Mouse (Mus musculus): ENCODE measurements around the gene Use1. TPM values are rescaled to one million over a fixed set of nuclear protein-coding genes. Genes with fewer than 3 reads are reported as not detected.

Use1 gene
- polyA plus RNA-seq, 1 experiment: 180 TPM

- Histone ChIP-seq H3K36me3 (ENCODE audit: control insufficient read depth, insufficient read depth) (no peaks in the 10 kb centered on the region), H3K4me3 (peak within 1 kb of the TSS; percentile 81), H3K27me3 (ENCODE audit: control insufficient read depth, insufficient read depth, insufficient read length) (no peaks in the 10 kb centered on the region), H3K79me2 (ENCODE audit: control insufficient read depth, insufficient read depth) (peaks cover 16% of the 10 kb centered on the region), H3ac (ENCODE audit: control insufficient read depth, insufficient read length) (peak within 1 kb of the TSS; percentile 73), H3K4me2 (ENCODE audit: low read depth) (peak within 1 kb of the TSS; percentile 83)
- no peak for TF ChIP-seq E2F4 (IDR thresholded peaks at IDR 0.05; ENCODE audit: insufficient read depth)
Observed at GRCm38 (mm10) chr8:71395629-71396028, 29.0 kb downstream of the Use1 start, which contains the start of gene Ushbp1. Gene Ushbp1 (minus strand): TSS chr8:71395802.

DNA sequence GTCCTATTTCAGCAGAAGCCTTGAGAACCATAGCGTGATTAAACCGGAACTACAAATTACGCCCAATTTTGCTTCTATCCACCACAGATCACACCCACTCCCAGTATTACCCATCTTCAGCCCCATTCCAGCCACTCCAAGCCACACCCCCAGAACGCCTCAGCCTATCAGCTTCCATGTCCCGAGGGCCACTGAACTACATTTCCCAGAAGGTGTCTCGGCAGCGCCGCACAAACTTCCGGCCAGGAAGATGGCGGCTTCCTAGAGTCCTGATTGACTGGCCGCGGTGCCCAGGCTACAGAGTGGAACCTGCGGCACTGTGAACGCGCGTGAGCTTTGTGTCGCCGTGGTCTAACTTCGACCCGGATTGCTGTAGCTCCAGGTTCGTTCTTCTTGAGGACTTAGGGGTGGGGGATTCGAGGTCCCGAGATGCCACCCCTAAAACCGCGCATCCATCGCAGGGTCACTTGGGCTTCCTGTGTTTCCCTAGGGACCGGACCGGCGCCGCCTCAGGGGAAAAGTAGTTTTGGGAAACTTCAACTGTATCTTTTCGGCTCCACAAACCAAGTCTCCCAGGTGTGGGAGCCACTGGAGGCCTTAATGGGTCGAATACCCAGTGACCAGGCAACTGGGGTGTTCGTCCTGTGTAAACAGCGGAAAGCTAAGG lies 30.1 kb downstream of the Use1 start, which contains the start of gene Babam1:
Gene Babam1, plus strand, starts transcription at position 223 of the 667 bp plus-strand sequence.
- Histone ChIP-seq H3K27me3 (ENCODE audit: control insufficient read depth, insufficient read depth, insufficient read length) (no peaks in the 10 kb centered on the region), H3ac (ENCODE audit: control insufficient read depth, insufficient read length) (peak within 1 kb of the TSS; percentile 73), H3K4me2 (ENCODE audit: low read depth) (peak within 1 kb of the TSS; percentile 98), H3K79me2 (ENCODE audit: control insufficient read depth, insufficient read depth) (peaks cover 16% of the 10 kb centered on the region), H3K4me3 (peak within 1 kb of the TSS; percentile 81), H3K36me3 (ENCODE audit: control insufficient read depth, insufficient read depth) (no peaks in the 10 kb centered on the region)
- TF ChIP-seq E2F4 (IDR thresholded peaks at IDR 0.05; ENCODE audit: insufficient read depth) (no peak), TCF3 (IDR thresholded peaks at IDR 0.05; ENCODE audit: insufficient read length, low read depth) (no peak), REST (IDR thresholded peaks at IDR 0.05; ENCODE audit: insufficient read depth, insufficient read length) (no peak), MYOG (IDR thresholded peaks at IDR 0.05; ENCODE audit: control insufficient read depth in 1 of 3, insufficient read depth in 1 of 3, insufficient read length in 2 of 3, low read depth in 2 of 3) (no peak), MAX (IDR thresholded peaks at IDR 0.05; ENCODE audit: low read depth) (no peak), SRF (IDR thresholded peaks at IDR 0.05; ENCODE audit: control insufficient read depth, insufficient read length, low read depth) (no peak), TCF12 (IDR thresholded peaks at IDR 0.05; ENCODE audit: insufficient read depth, poor library complexity, severe bottlenecking) (no peak), CEBPB (IDR thresholded peaks at IDR 0.05; ENCODE audit: insufficient read depth, poor library complexity, severe bottlenecking) (no peak), POLR2AphosphoS2 (IDR thresholded peaks at IDR 0.05; ENCODE audit: insufficient read length, low read depth) (peak; percentile 57), USF1 (IDR thresholded peaks at IDR 0.05; ENCODE audit: low read depth) (no peak), MYOD1 (IDR thresholded peaks at IDR 0.05; ENCODE audit: control insufficient read depth in 1 of 3, insufficient read length in 2 of 3, low read depth in 2 of 3) (no peak), POLR2A (IDR thresholded peaks at IDR 0.05; ENCODE audit: insufficient read length, low read depth) (peak; percentile 73)

GRCm38 (mm10) chr8:71397701-71398100 lies 31.1 kb downstream of the Use1 start:
- no peaks in the 10 kb centered on the region for H3K36me3 ChIP-seq (ENCODE audit: control insufficient read depth, insufficient read depth)
- no peak for TF ChIP-seq TCF3 (IDR thresholded peaks at IDR 0.05; ENCODE audit: insufficient read length, low read depth)
- no peak for TF ChIP-seq MYOG (IDR thresholded peaks at IDR 0.05; ENCODE audit: control insufficient read depth in 1 of 3, insufficient read depth in 1 of 3, insufficient read length in 2 of 3, low read depth in 2 of 3)
- no peak for TF ChIP-seq USF1 (IDR thresholded peaks at IDR 0.05; ENCODE audit: low read depth)
- TF ChIP-seq MYOD1 (IDR thresholded peaks at IDR 0.05; ENCODE audit: control insufficient read depth in 1 of 3, insufficient read length in 2 of 3, low read depth in 2 of 3): no peak
- TF ChIP-seq REST (IDR thresholded peaks at IDR 0.05; ENCODE audit: insufficient read depth, insufficient read length): no peak
- no peak for TF ChIP-seq MAX (IDR thresholded peaks at IDR 0.05; ENCODE audit: low read depth)
- TF ChIP-seq POLR2A (IDR thresholded peaks at IDR 0.05; ENCODE audit: insufficient read length, low read depth): no peak
- TF ChIP-seq E2F4 (IDR thresholded peaks at IDR 0.05; ENCODE audit: insufficient read depth): no peak
- TF ChIP-seq CEBPB (IDR thresholded peaks at IDR 0.05; ENCODE audit: insufficient read depth, poor library complexity, severe bottlenecking): no peak
- TF ChIP-seq POLR2AphosphoS2 (IDR thresholded peaks at IDR 0.05; ENCODE audit: insufficient read length, low read depth): no peak
- TF ChIP-seq TCF12 (IDR thresholded peaks at IDR 0.05; ENCODE audit: insufficient read depth, poor library complexity, severe bottlenecking): no peak
- no peak for TF ChIP-seq SRF (IDR thresholded peaks at IDR 0.05; ENCODE audit: control insufficient read depth, insufficient read length, low read depth)
- H3ac ChIP-seq (ENCODE audit: control insufficient read depth, insufficient read length): peak overlapping the region; percentile 73
- H3K4me2 ChIP-seq (ENCODE audit: low read depth): peak overlapping the region; percentile 98
- peak overlapping the region; percentile 81 for H3K4me3 ChIP-seq
- peaks cover 16% of the 10 kb centered on the region for H3K79me2 ChIP-seq (ENCODE audit: control insufficient read depth, insufficient read depth)
- no peaks in the 10 kb centered on the region for H3K27me3 ChIP-seq (ENCODE audit: control insufficient read depth, insufficient read depth, insufficient read length)

GRCm38 (mm10) chr8:71400826-71401225 lies 34.2 kb downstream of the Use1 start:
- Histone ChIP-seq H3K79me2 (ENCODE audit: control insufficient read depth, insufficient read depth) (peaks cover 16% of the 10 kb centered on the region), H3ac (ENCODE audit: control insufficient read depth, insufficient read length) (no peak overlapping the region), H3K27me3 (ENCODE audit: control insufficient read depth, insufficient read depth, insufficient read length) (no peaks in the 10 kb centered on the region), H3K4me2 (ENCODE audit: low read depth) (no peak overlapping the region), H3K36me3 (ENCODE audit: control insufficient read depth, insufficient read depth) (no peaks in the 10 kb centered on the region), H3K4me3 (no peak overlapping the region)
- no peak for TF ChIP-seq TCF3 (IDR thresholded peaks at IDR 0.05; ENCODE audit: insufficient read length, low read depth)
- TF ChIP-seq REST (IDR thresholded peaks at IDR 0.05; ENCODE audit: insufficient read depth, insufficient read length): no peak
- TF ChIP-seq POLR2A (IDR thresholded peaks at IDR 0.05; ENCODE audit: insufficient read length, low read depth): no peak
- no peak for TF ChIP-seq MYOD1 (IDR thresholded peaks at IDR 0.05; ENCODE audit: control insufficient read depth in 1 of 3, insufficient read length in 2 of 3, low read depth in 2 of 3)
- no peak for TF ChIP-seq CEBPB (IDR thresholded peaks at IDR 0.05; ENCODE audit: insufficient read depth, poor library complexity, severe bottlenecking)
- no peak for TF ChIP-seq SRF (IDR thresholded peaks at IDR 0.05; ENCODE audit: control insufficient read depth, insufficient read length, low read depth)
- TF ChIP-seq POLR2AphosphoS2 (IDR thresholded peaks at IDR 0.05; ENCODE audit: insufficient read length, low read depth): no peak
- no peak for TF ChIP-seq MAX (IDR thresholded peaks at IDR 0.05; ENCODE audit: low read depth)
- TF ChIP-seq E2F4 (IDR thresholded peaks at IDR 0.05; ENCODE audit: insufficient read depth): no peak
- TF ChIP-seq USF1 (IDR thresholded peaks at IDR 0.05; ENCODE audit: low read depth): no peak
- TF ChIP-seq MYOG (IDR thresholded peaks at IDR 0.05; ENCODE audit: control insufficient read depth in 1 of 3, insufficient read depth in 1 of 3, insufficient read length in 2 of 3, low read depth in 2 of 3): no peak
- TF ChIP-seq TCF12 (IDR thresholded peaks at IDR 0.05; ENCODE audit: insufficient read depth, poor library complexity, severe bottlenecking): no peak

All from myocyte (in vitro differentiated cells).